Mouse (Mus musculus) megakaryocyte progenitor cell, adult 5-6 weeks (primary cell): ENCODE measurements at regions not wholly inside any gene's neighbourhood (a gene's known extent, or its start where the extent isn't known, plus 50 kb on each side); places are given as distances from the start of the nearest gene placed in this dataset.

Experiments
- ATAC-seq: replicated peaks from 2 replicates; pipeline ENCODE4 v1.8.0; 2016; ENCODE audit warnings: mild to moderate bottlenecking, moderate TSS enrichment, inconsistent platforms; ENCODE audit not compliant: poor library complexity

- no peak for ATAC-seq
Observed at GRCm38 (mm10) chr9:68250011-68250410, 403.6 kb upstream of the Rora start.

- ATAC-seq: no peak
Observed at GRCm38 (mm10) chr9:68254218-68254617, 399.4 kb upstream of the Rora start.

- no peak for ATAC-seq
Observed at GRCm38 (mm10) chr9:68268551-68268950, 385.0 kb upstream of the Rora start.

GRCm38 (mm10) chr9:68302232-68302925 lies 351.2 kb upstream of the Rora start:
- no peak for ATAC-seq

GRCm38 (mm10) chr9:68330721-68331120 lies 322.9 kb upstream of the Rora start:
- no peak for ATAC-seq

GRCm38 (mm10) chr9:68340921-68341320 lies 312.7 kb upstream of the Rora start:
- ATAC-seq: no peak

- no peak for ATAC-seq
Observed at GRCm38 (mm10) chr9:68341511-68341910, 312.1 kb upstream of the Rora start.

GRCm38 (mm10) chr9:68347426-68347825 lies 306.2 kb upstream of the Rora start:
- ATAC-seq: no peak

- ATAC-seq: no peak
Observed at GRCm38 (mm10) chr9:68351466-68351865, 302.1 kb upstream of the Rora start.

GRCm38 (mm10) chr9:68354470-68354869 lies 299.1 kb upstream of the Rora start:
- ATAC-seq: no peak

GRCm38 (mm10) chr9:68356078-68356477 lies 297.5 kb upstream of the Rora start:
- ATAC-seq: no peak

GRCm38 (mm10) chr9:68357231-68357630 lies 296.4 kb upstream of the Rora start:
- ATAC-seq: no peak

- ATAC-seq: no peak
Observed at GRCm38 (mm10) chr9:68366973-68367372, 286.6 kb upstream of the Rora start.

GRCm38 (mm10) chr9:68367556-68367955 lies 286.0 kb upstream of the Rora start:
- ATAC-seq: no peak

GRCm38 (mm10) chr9:68372726-68373125 lies 280.9 kb upstream of the Rora start:
- ATAC-seq: no peak

GRCm38 (mm10) chr9:68376222-68376621 lies 277.4 kb upstream of the Rora start:
- no peak for ATAC-seq

- no peak for ATAC-seq
Observed at GRCm38 (mm10) chr9:68381871-68382270, 271.7 kb upstream of the Rora start.

GRCm38 (mm10) chr9:68400930-68401329 lies 252.7 kb upstream of the Rora start:
- no peak for ATAC-seq

GRCm38 (mm10) chr9:68402176-68402845 lies 251.3 kb upstream of the Rora start:
- ATAC-seq: no peak

- ATAC-seq: no peak
Observed at GRCm38 (mm10) chr9:68402981-68403380, 250.6 kb upstream of the Rora start.

- no peak for ATAC-seq
Observed at GRCm38 (mm10) chr9:68403516-68403915, 250.1 kb upstream of the Rora start.

- ATAC-seq: no peak
Observed at GRCm38 (mm10) chr9:68409786-68410185, 243.8 kb upstream of the Rora start.

- ATAC-seq: no peak
Observed at GRCm38 (mm10) chr9:68426286-68426685, 227.3 kb upstream of the Rora start.
